Mouse (Mus musculus) kidney, adult 2 months (tissue): ENCODE measurements around the gene Chd6. TPM values are rescaled to one million over a fixed set of nuclear protein-coding genes. Genes with fewer than 3 reads are reported as not detected.
A peak's percentile ranks its signal among the peaks of the same experiment; 100 is the strongest.

Experiments used
- DNase-seq: peaks from one replicate; pipeline ENCODE4 v3.0.0; 2021
- H3K27ac ChIP-seq: fragments of 200-500 bp; 2 replicates; pipeline ENCODE4 v1.5.1; 2012; ENCODE audit warnings: low read depth, low read length, control low read depth, inconsistent platforms; ENCODE audit not compliant: insufficient read depth
- H3K27me3 ChIP-seq: fragments of 200-500 bp; replicated peaks from 2 replicates; pipeline ENCODE4 v1.6.1; 2012; ENCODE audit warnings: mild to moderate bottlenecking, moderate library complexity, low read length, inconsistent platforms; ENCODE audit not compliant: control insufficient read depth, insufficient read depth
- H3K36me3 ChIP-seq: fragments of 200-500 bp; 2 replicates; pipeline ENCODE4 v1.6.1; 2012; ENCODE audit warnings: mild to moderate bottlenecking, moderate library complexity, low read length, inconsistent platforms; ENCODE audit not compliant: control insufficient read depth, insufficient read depth
- H3K4me1 ChIP-seq: fragments of 200-500 bp; 2 replicates; pipeline ENCODE4 v1.6.1; 2011; ENCODE audit warnings: low read length; ENCODE audit not compliant: control insufficient read depth, insufficient read depth
- H3K4me3 ChIP-seq: fragments of 200-500 bp; 2 replicates; pipeline ENCODE4 v1.5.1; 2011; ENCODE audit warnings: mild to moderate bottlenecking, low read depth, low read length, control low read depth; ENCODE audit not compliant: insufficient read depth
- CTCF ChIP-seq: fragments of 200-500 bp; conservative IDR thresholded peaks from 2 replicates; pipeline ENCODE4 v1.5.1; 2011; ENCODE audit warnings: low read depth, mild to moderate bottlenecking, control low read depth, low read length, moderate library complexity, mixed read lengths; ENCODE audit not compliant: insufficient read depth, insufficient read length
- POLR2A ChIP-seq: fragments of 200-500 bp; IDR thresholded peaks from one replicate; pipeline ENCODE4 v1.6.1; 2011; ENCODE audit warnings: low read depth, low read length, control low read depth
- WGBS: fragments of 180-500 bp; shearing (Covaris S2); methylation state at CpG from one replicate; pipeline ENCODE4 v1.1.7; 2018; 5-methylcytosine and 5-hydroxymethylcytosine counted together
- polyA plus RNA-seq: library from polyadenylated mRNA; depleted of rRNA; stranded (reverse); fragments of >200 nt; gene quantifications from 2 replicates; pipeline ENCODE4 v1.2.3, GENCODE M21; 2012

Gene Chd6
- polyA plus RNA-seq, 1 experiment, result 7.7 TPM

- WGBS, result 69% methylated on average over 3 of the region's 3 CpGs
- no peak overlapping the region for H3K4me3 ChIP-seq
These were observed 126.2 kb downstream of the Chd6 start for GRCm38 (mm10) chr2:160982636-160983035.

GRCm38 (mm10) chr2:160981791-160982190 lies 127.1 kb downstream of the Chd6 start:
- 83% methylated on average over 6 of the region's 6 CpGs for WGBS
- TF ChIP-seq CTCF (no peak), POLR2A (no peak)
- no peak overlapping the region for H3K27ac ChIP-seq
- no peak for DNase-seq
- H3K36me3 ChIP-seq, result peaks cover 5% of the 10 kb centered on the region
- H3K4me1 ChIP-seq, result no peaks in the 10 kb centered on the region
- no peak overlapping the region for H3K4me3 ChIP-seq
- no peaks in the 10 kb centered on the region for H3K27me3 ChIP-seq

More at GRCm38 (mm10) chr2:160982636-160983035, 126.2 kb downstream of the Chd6 start:
- TF ChIP-seq POLR2A (no peak), CTCF (no peak)
- no peak overlapping the region for H3K27ac ChIP-seq
- no peaks in the 10 kb centered on the region for H3K4me1 ChIP-seq
- H3K36me3 ChIP-seq, result peaks cover 9% of the 10 kb centered on the region
- no peaks in the 10 kb centered on the region for H3K27me3 ChIP-seq
- DNase-seq, result no peak

- H3K36me3 ChIP-seq, result peaks cover 5% of the 10 kb centered on the region
- TF ChIP-seq POLR2A, result no peak
- TF ChIP-seq CTCF, result no peak
- no peak overlapping the region for H3K27ac ChIP-seq
These were observed 130.2 kb downstream of the Chd6 start for GRCm38 (mm10) chr2:160978651-160979050.

GRCm38 (mm10) chr2:160977248-160977647 lies 131.6 kb downstream of the Chd6 start:
- H3K27ac ChIP-seq, result no peak overlapping the region
- peaks cover 17% of the 10 kb centered on the region for H3K4me1 ChIP-seq
- TF ChIP-seq POLR2A, result no peak
- no peak for TF ChIP-seq CTCF
- H3K36me3 ChIP-seq, result peaks cover 3% of the 10 kb centered on the region; the same call in 1 of the 2 replicates
- 42% methylated on average over 1 of the region's 1 CpGs for WGBS
- H3K4me3 ChIP-seq, result no peak overlapping the region
- no peaks in the 10 kb centered on the region for H3K27me3 ChIP-seq
- no peak for DNase-seq

More at GRCm38 (mm10) chr2:160978651-160979050, 130.2 kb downstream of the Chd6 start:
- H3K4me1 ChIP-seq, result peaks cover 6% of the 10 kb centered on the region; the same call in 1 of the 2 replicates
- WGBS, result 72% methylated on average over 1 of the region's 1 CpGs
- no peaks in the 10 kb centered on the region for H3K27me3 ChIP-seq
- no peak overlapping the region for H3K4me3 ChIP-seq
- DNase-seq, result no peak

- no peak for TF ChIP-seq CTCF
- no peak for TF ChIP-seq POLR2A
- Histone ChIP-seq H3K27ac (peak overlapping the region; percentile 85), H3K27me3 (no peaks in the 10 kb centered on the region), H3K4me1 (peaks cover 17% of the 10 kb centered on the region), H3K36me3 (peaks cover 3% of the 10 kb centered on the region), H3K4me3 (no peak overlapping the region)
- DNase-seq, result peak; percentile 81
- WGBS, result 61% methylated on average over 5 of the region's 5 CpGs
These were observed 135.1 kb downstream of the Chd6 start for GRCm38 (mm10) chr2:160973648-160974215.

GRCm38 (mm10) chr2:160972103-160972792 lies 136.6 kb downstream of the Chd6 start:
- TF ChIP-seq CTCF, result no peak
- no peak for TF ChIP-seq POLR2A
- no peak overlapping the region for H3K27ac ChIP-seq
- H3K27me3 ChIP-seq, result no peaks in the 10 kb centered on the region
- no peak overlapping the region for H3K4me3 ChIP-seq
- peaks cover 6% of the 10 kb centered on the region for H3K36me3 ChIP-seq
- 70% methylated on average over 7 of the region's 7 CpGs for WGBS
- H3K4me1 ChIP-seq, result peaks cover 17% of the 10 kb centered on the region
- no peak for DNase-seq

- TF ChIP-seq CTCF (no peak), POLR2A (no peak)
- Histone ChIP-seq H3K4me3 (no peak overlapping the region), H3K36me3 (peaks cover 9% of the 10 kb centered on the region), H3K27ac (no peak overlapping the region), H3K27me3 (no peaks in the 10 kb centered on the region), H3K4me1 (peaks cover 16% of the 10 kb centered on the region; the same call in 1 of the 2 replicates)
- no peak for DNase-seq
- 78% methylated on average over 1 of the region's 1 CpGs for WGBS
These were observed 146.7 kb downstream of the Chd6 start for GRCm38 (mm10) chr2:160962149-160962548.
